Mouse (Mus musculus) stomach, embryonic 15.5 days (tissue): Measurements from ENCODE around the gene Mios. TPM values are rescaled to one million over a fixed set of nuclear protein-coding genes. Genes with fewer than 3 reads are reported as not detected.

Experiments used
- ATAC-seq: fragments of 200-750 bp; cut with Nextera tagmentation; 2 replicates; pipeline ENCODE4 v1.8.0; 2017; ENCODE audit warnings: low read depth, moderate number of reproducible peaks, moderate TSS enrichment; ENCODE audit not compliant: insufficient read depth, low FRiP score
- H3K27ac ChIP-seq: fragments of 300-500 bp; sonication (generic); 2 replicates; pipeline ENCODE4 v1.5.1; 2015; ENCODE audit warnings: mild to moderate bottlenecking, inconsistent platforms
- H3K27me3 ChIP-seq: fragments of 300-500 bp; sonication (generic); replicated peaks from 2 replicates; pipeline ENCODE4 v1.6.1; 2015; ENCODE audit warnings: inconsistent platforms
- H3K36me3 ChIP-seq: fragments of 300-500 bp; sonication (generic); 2 replicates; pipeline ENCODE4 v1.6.1; 2015; ENCODE audit warnings: inconsistent platforms
- H3K4me1 ChIP-seq: fragments of 300-500 bp; sonication (generic); 2 replicates; pipeline ENCODE4 v1.6.1; 2015; ENCODE audit warnings: inconsistent platforms
- H3K4me2 ChIP-seq: fragments of 300-500 bp; sonication (generic); 2 replicates; pipeline ENCODE4 v1.6.1; 2015; ENCODE audit warnings: mild to moderate bottlenecking, inconsistent platforms
- H3K4me3 ChIP-seq: fragments of 300-500 bp; sonication (generic); replicated peaks from 2 replicates; pipeline ENCODE4 v1.5.1; 2015; ENCODE audit warnings: inconsistent platforms
- H3K9ac ChIP-seq: fragments of 300-500 bp; sonication (generic); 2 replicates; pipeline ENCODE4 v1.6.1; 2015; ENCODE audit warnings: inconsistent platforms
- H3K9me3 ChIP-seq: fragments of 300-500 bp; sonication (generic); 2 replicates; pipeline ENCODE4 v1.6.1; 2016; ENCODE audit warnings: inconsistent platforms
- WGBS: fragments of 180-500 bp; shearing (Covaris S2); methylation state at CpG from one replicate; pipeline ENCODE4 v1.1.7; 2015; 5-methylcytosine and 5-hydroxymethylcytosine counted together
- polyA plus RNA-seq: library from polyadenylated mRNA; unstranded; fragments of >200 nt; fragmentation: Nextera tagmentation; extraction: Ambion mirVana; gene quantifications from 2 replicates; pipeline ENCODE4 v1.2.1, GENCODE M21; 2015

The Mios gene
- polyA plus RNA-seq, 1 experiment from 2014 or later, result 23.3 TPM

DNA sequence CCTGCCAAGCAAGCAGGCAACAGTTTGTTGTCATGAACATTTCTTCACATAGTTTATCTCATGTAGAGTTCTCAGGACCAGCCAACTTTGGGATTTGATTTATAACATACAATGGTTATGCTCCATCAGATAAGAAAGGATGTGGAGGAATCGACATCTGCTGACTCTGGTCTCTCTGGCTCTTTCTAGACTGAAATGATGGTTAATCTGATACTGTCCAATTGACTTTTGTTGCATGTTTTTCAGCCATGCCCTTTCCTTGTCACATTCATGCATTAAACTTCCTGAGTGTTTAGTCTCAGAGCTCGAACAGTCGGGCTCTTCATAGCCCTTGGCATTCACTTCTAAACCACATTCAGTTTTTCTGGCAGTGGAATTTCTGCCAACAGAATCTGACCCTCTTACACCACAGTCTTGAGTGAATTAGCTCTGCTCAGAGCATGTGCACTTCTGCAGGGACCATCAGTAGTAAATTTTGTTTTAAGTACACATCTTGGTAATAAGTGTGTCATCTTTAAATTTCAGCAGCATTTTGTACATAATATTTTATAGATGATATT is 76.5 kb downstream of the Mios start:
- Histone ChIP-seq H3K9me3 (no peaks in the 10 kb centered on the region), H3K4me3 (no peak overlapping the region), H3K4me1 (no peaks in the 10 kb centered on the region), H3K9ac (no peak overlapping the region), H3K27ac (no peak overlapping the region), H3K4me2 (no peak overlapping the region), H3K27me3 (no peaks in the 10 kb centered on the region), H3K36me3 (no peaks in the 10 kb centered on the region)
- 61% methylated on average over 3 of the region's 3 CpGs for WGBS
- ATAC-seq, result no peak

Other genes with a start within 250 kb of the Mios start
- 2.0 TPM in 2 replicates for gene Col28a1, start 16.6 kb upstream of the Mios start, polyA plus RNA-seq
- 153 and 172 TPM in 2 replicates for gene Rpa3, start 50.0 kb downstream of the Mios start, polyA plus RNA-seq
- 25.7 and 29.5 TPM in 2 replicates for gene Umad1, start 50.1 kb downstream of the Mios start, polyA plus RNA-seq
- gene Gm45062, start 50.2 kb downstream of the Mios start, polyA plus RNA-seq, result 8.7 and 9.7 TPM in 2 replicates